Mouse (Mus musculus) liver, postnatal 0 days (tissue): ENCODE results near the gene Npr1. TPM values are rescaled to one million over a fixed set of nuclear protein-coding genes. Genes with fewer than 3 reads are reported as not detected.
A peak's percentile ranks its signal among the peaks of the same experiment; 100 is the strongest.

Experiments
- ATAC-seq: fragments of 200-750 bp; cut with Nextera tagmentation; 2 replicates; pipeline ENCODE4 v1.8.0; 2017; ENCODE audit warnings: mild to moderate bottlenecking, moderate library complexity
- DNase-seq: peaks from one replicate; pipeline ENCODE4 v3.0.0-alpha.2; 2016
- H3K27ac ChIP-seq: fragments of 300-500 bp; sonication (generic); 2 replicates; pipeline ENCODE4 v1.5.1; 2014; ENCODE audit warnings: antibody characterized with exemption, moderate library complexity, mild to moderate bottlenecking, low read depth
- H3K27me3 ChIP-seq: fragments of 300-500 bp; sonication (generic); 2 replicates; pipeline ENCODE4 v1.6.1; 2014; ENCODE audit warnings: low read length, control low read depth, mixed read lengths; ENCODE audit not compliant: insufficient read depth
- H3K36me3 ChIP-seq: fragments of 300-500 bp; sonication (generic); replicated peaks from 2 replicates; pipeline ENCODE4 v1.6.1; 2014; ENCODE audit warnings: mild to moderate bottlenecking, control low read depth, low read length, moderate library complexity, mixed read lengths; ENCODE audit not compliant: insufficient read depth
- H3K4me1 ChIP-seq: fragments of 300-500 bp; sonication (generic); 2 replicates; pipeline ENCODE4 v1.6.1; 2014; ENCODE audit warnings: antibody characterized with exemption, mild to moderate bottlenecking, control low read depth; ENCODE audit not compliant: insufficient read depth
- H3K4me2 ChIP-seq: fragments of 300-500 bp; sonication (generic); 2 replicates; pipeline ENCODE4 v1.6.1; 2014; ENCODE audit warnings: low read depth, mild to moderate bottlenecking, low read length, moderate library complexity, mixed read lengths
- H3K4me3 ChIP-seq: fragments of 300-500 bp; sonication (generic); 2 replicates; pipeline ENCODE4 v1.5.1; 2014; ENCODE audit warnings: low read depth, low read length
- H3K9ac ChIP-seq: fragments of 300-500 bp; sonication (generic); replicated peaks from 2 replicates; pipeline ENCODE4 v1.6.1; 2014; ENCODE audit warnings: mild to moderate bottlenecking, moderate library complexity
- H3K9me3 ChIP-seq: fragments of 300-500 bp; sonication (generic); 2 replicates; pipeline ENCODE4 v1.6.1; 2016; ENCODE audit warnings: mild to moderate bottlenecking, control low read depth, low read length, mixed read lengths
- CTCF ChIP-seq: sonication (generic); IDR thresholded peaks from 2 replicates; pipeline ENCODE4 v1.5.1; 2016; ENCODE audit warnings: antibody characterized with exemption, low read depth
- EP300 ChIP-seq: IDR thresholded peaks from 2 replicates; pipeline ENCODE4 v1.6.1; 2016; ENCODE audit warnings: antibody characterized with exemption, low read depth, mild to moderate bottlenecking
- WGBS: fragments of 180-500 bp; shearing (Covaris S2); extraction: QIAGEN DNeasy Blood & Tissue Kit; methylation state at CpG from one replicate; pipeline ENCODE4 v1.1.7; 2014; ENCODE audit not compliant: insufficient replicate concordance; 5-methylcytosine and 5-hydroxymethylcytosine counted together
- polyA plus RNA-seq: library from polyadenylated mRNA; unstranded; fragments of >200 nt; fragmentation: Nextera tagmentation; extraction: Ambion mirVana; gene quantifications from 2 replicates; pipeline ENCODE4 v1.2.1, GENCODE M21; 2015

Gene Npr1
- polyA plus RNA-seq, 1 experiment from 2014 or later: 5.9 TPM

GRCm38 (mm10) chr3:90425499-90425898, 40.2 kb downstream of the Npr1 start:
- H3K4me1 ChIP-seq: peaks cover 23% of the 10 kb centered on the region
- H3K27ac ChIP-seq: no peak overlapping the region

GRCm38 (mm10) chr3:90423549-90423948, 42.1 kb downstream of the Npr1 start:
- Histone ChIP-seq H3K27me3 (no peaks in the 10 kb centered on the region), H3K9me3 (no peaks in the 10 kb centered on the region), H3K9ac (no peak overlapping the region), H3K36me3 (peaks cover 37% of the 10 kb centered on the region), H3K4me2 (no peak overlapping the region), H3K4me1 (peaks cover 11% of the 10 kb centered on the region; the same call in 1 of the 2 replicates), H3K27ac (no peak overlapping the region), H3K4me3 (no peak overlapping the region)
- ATAC-seq (no peak), DNase-seq (no peak)
- TF ChIP-seq CTCF (no peak), EP300 (no peak)

More at GRCm38 (mm10) chr3:90425499-90425898, 40.2 kb downstream of the Npr1 start:
- TF ChIP-seq CTCF (no peak), EP300 (no peak)
- H3K4me3 ChIP-seq: no peak overlapping the region
- H3K36me3 ChIP-seq: peaks cover 25% of the 10 kb centered on the region
- ATAC-seq (no peak), DNase-seq (no peak)
- no peaks in the 10 kb centered on the region for H3K9me3 ChIP-seq
- H3K27me3 ChIP-seq: no peaks in the 10 kb centered on the region
- 70% methylated on average over 2 of the region's 2 CpGs for WGBS
- no peak overlapping the region for H3K4me2 ChIP-seq
- H3K9ac ChIP-seq: no peak overlapping the region

GRCm38 (mm10) chr3:90420696-90421095, 45.0 kb downstream of the Npr1 start:
- H3K36me3 ChIP-seq: peaks cover 51% of the 10 kb centered on the region
- WGBS: 81% methylated on average over 6 of the region's 6 CpGs

GRCm38 (mm10) chr3:90413011-90413396, 52.7 kb downstream of the Npr1 start:
- H3K27me3 ChIP-seq: no peaks in the 10 kb centered on the region
- peaks cover 58% of the 10 kb centered on the region for H3K36me3 ChIP-seq
- H3K9ac ChIP-seq: no peak overlapping the region
- no peak overlapping the region; the same call in 1 of the 2 replicates for H3K27ac ChIP-seq
- peaks cover 6% of the 10 kb centered on the region for H3K4me1 ChIP-seq
- no peak for ATAC-seq
- H3K4me3 ChIP-seq: no peak overlapping the region
- H3K4me2 ChIP-seq: no peak overlapping the region
- WGBS: 82% methylated on average over 3 of the region's 3 CpGs
- no peaks in the 10 kb centered on the region for H3K9me3 ChIP-seq
- DNase-seq: no peak
- TF ChIP-seq CTCF (no peak), EP300 (no peak)

More at GRCm38 (mm10) chr3:90420696-90421095, 45.0 kb downstream of the Npr1 start:
- Histone ChIP-seq H3K4me1 (peaks cover 9% of the 10 kb centered on the region), H3K27me3 (no peaks in the 10 kb centered on the region), H3K4me3 (no peak overlapping the region), H3K9me3 (no peaks in the 10 kb centered on the region), H3K9ac (no peak overlapping the region), H3K27ac (no peak overlapping the region), H3K4me2 (no peak overlapping the region)
- no peak for ATAC-seq
- no peak for DNase-seq
- TF ChIP-seq CTCF (no peak), EP300 (no peak)

GRCm38 (mm10) chr3:90412312-90413010, 53.2 kb downstream of the Npr1 start:
- Histone ChIP-seq H3K27ac (no peak overlapping the region), H3K36me3 (peaks cover 61% of the 10 kb centered on the region), H3K4me2 (no peak overlapping the region), H3K4me3 (no peak overlapping the region), H3K27me3 (no peaks in the 10 kb centered on the region), H3K9me3 (no peaks in the 10 kb centered on the region), H3K4me1 (peaks cover 3% of the 10 kb centered on the region), H3K9ac (no peak overlapping the region)
- TF ChIP-seq EP300 (no peak), CTCF (peak; percentile 93)
- DNase-seq (peak; percentile 79), ATAC-seq (peak; percentile 59)
- WGBS: 44% methylated on average over 5 of the region's 5 CpGs

GRCm38 (mm10) chr3:90408721-90409120, 56.9 kb downstream of the Npr1 start:
- Histone ChIP-seq H3K27me3 (no peaks in the 10 kb centered on the region), H3K4me2 (no peak overlapping the region), H3K9me3 (no peaks in the 10 kb centered on the region), H3K4me3 (no peak overlapping the region), H3K4me1 (peaks cover 3% of the 10 kb centered on the region), H3K36me3 (peaks cover 79% of the 10 kb centered on the region), H3K27ac (no peak overlapping the region), H3K9ac (no peak overlapping the region; the same call in 1 of the 2 replicates)
- 60% methylated on average over 3 of the region's 3 CpGs for WGBS
- TF ChIP-seq EP300 (no peak), CTCF (no peak)
- DNase-seq: no peak
- ATAC-seq: no peak
